Mouse (Mus musculus): ENCODE measurements around the gene Astn1. TPM values are rescaled to one million over a fixed set of nuclear protein-coding genes. Genes with fewer than 3 reads are reported as not detected.

Gene Astn1
- total and polyA plus RNA-seq, 3 experiments = 0.64 to 1.0 (median 0.91) TPM

- intact Hi-C loops (cut with DNase I) = no loop called here
- 80% methylated on average over 3 of the region's 3 CpGs for WGBS
These were observed 21.1 kb downstream of the Astn1 start for GRCm38 (mm10) chr1:158383210-158383609.

GRCm38 (mm10) chr1:158385311-158385710 is 23.2 kb downstream of the Astn1 start:
- intact Hi-C loops (cut with DNase I) = no loop called here
- Histone ChIP-seq H3K36me3 (ENCODE audit: control insufficient read depth, insufficient read depth, low read length) (no peaks in the 10 kb centered on the region), H3K9ac (ENCODE audit: low read depth, low read length) (no peak overlapping the region), H3K4me1 (ENCODE audit: control insufficient read depth, insufficient read depth, low read length) (no peaks in the 10 kb centered on the region), H3K4me3 (no peak overlapping the region), H3K27me3 (ENCODE audit: control insufficient read depth, insufficient read depth, low read length) (no peaks in the 10 kb centered on the region), H3K79me2 (replicated peaks; ENCODE audit: control insufficient read depth, insufficient read depth, low read length) (no peaks in the 10 kb centered on the region), H3K27ac (no peak overlapping the region)
- no peak for DNase-seq
- no peak for TF ChIP-seq CTCF (IDR thresholded peaks at IDR 0.05)
- TF ChIP-seq POLR2A (IDR thresholded peaks at IDR 0.05; ENCODE audit: insufficient read depth, low read depth, low read length) = no peak
- TF ChIP-seq EP300 (IDR thresholded peaks at IDR 0.05; ENCODE audit: insufficient read depth, low read depth, low read length) = no peak
- WGBS = 90% methylated on average over 2 of the region's 2 CpGs

More at GRCm38 (mm10) chr1:158383210-158383609, 21.1 kb downstream of the Astn1 start:
- TF ChIP-seq CTCF (IDR thresholded peaks at IDR 0.05) = no peak
- no peak for TF ChIP-seq EP300 (IDR thresholded peaks at IDR 0.05; ENCODE audit: insufficient read depth, low read depth, low read length)
- no peak for TF ChIP-seq POLR2A (IDR thresholded peaks at IDR 0.05; ENCODE audit: insufficient read depth, low read depth, low read length)
- no peaks in the 10 kb centered on the region for H3K27me3 ChIP-seq (ENCODE audit: control insufficient read depth, insufficient read depth, low read length)
- H3K27ac ChIP-seq = no peak overlapping the region
- no peak overlapping the region for H3K4me3 ChIP-seq
- H3K36me3 ChIP-seq (ENCODE audit: control insufficient read depth, insufficient read depth, low read length) = no peaks in the 10 kb centered on the region
- H3K4me1 ChIP-seq (ENCODE audit: control insufficient read depth, insufficient read depth, low read length) = no peaks in the 10 kb centered on the region
- DNase-seq = no peak
- no peak overlapping the region for H3K9ac ChIP-seq (ENCODE audit: low read depth, low read length)
- no peaks in the 10 kb centered on the region for H3K79me2 ChIP-seq (replicated peaks; ENCODE audit: control insufficient read depth, insufficient read depth, low read length)

GRCm38 (mm10) chr1:158386781-158387180 is 24.7 kb downstream of the Astn1 start:
- WGBS = 23% methylated on average over 3 of the region's 3 CpGs
- DNase-seq = no peak
- H3K4me3 ChIP-seq = no peak overlapping the region
- no peaks in the 10 kb centered on the region for H3K4me1 ChIP-seq (ENCODE audit: control insufficient read depth, insufficient read depth, low read length)
- no peak for TF ChIP-seq EP300 (IDR thresholded peaks at IDR 0.05; ENCODE audit: insufficient read depth, low read depth, low read length)
- TF ChIP-seq CTCF (IDR thresholded peaks at IDR 0.05) = no peak
- no peak for TF ChIP-seq POLR2A (IDR thresholded peaks at IDR 0.05; ENCODE audit: insufficient read depth, low read depth, low read length)
- H3K36me3 ChIP-seq (ENCODE audit: control insufficient read depth, insufficient read depth, low read length) = no peaks in the 10 kb centered on the region
- H3K27me3 ChIP-seq (ENCODE audit: control insufficient read depth, insufficient read depth, low read length) = no peaks in the 10 kb centered on the region
- no peak overlapping the region for H3K27ac ChIP-seq
- H3K79me2 ChIP-seq (replicated peaks; ENCODE audit: control insufficient read depth, insufficient read depth, low read length) = no peaks in the 10 kb centered on the region
- intact Hi-C loops (cut with DNase I) = no loop called here
- H3K9ac ChIP-seq (ENCODE audit: low read depth, low read length) = no peak overlapping the region

GRCm38 (mm10) chr1:158388995-158389394 is 26.9 kb downstream of the Astn1 start:
- no peaks in the 10 kb centered on the region for H3K4me1 ChIP-seq (ENCODE audit: control insufficient read depth, insufficient read depth, low read length)
- 81% methylated on average over 4 of the region's 4 CpGs for WGBS
- TF ChIP-seq POLR2A (IDR thresholded peaks at IDR 0.05; ENCODE audit: insufficient read depth, low read depth, low read length) (no peak), EP300 (IDR thresholded peaks at IDR 0.05; ENCODE audit: insufficient read depth, low read depth, low read length) (no peak), CTCF (IDR thresholded peaks at IDR 0.05) (no peak)
- H3K27me3 ChIP-seq (ENCODE audit: control insufficient read depth, insufficient read depth, low read length) = no peaks in the 10 kb centered on the region
- no peak overlapping the region for H3K9ac ChIP-seq (ENCODE audit: low read depth, low read length)
- H3K36me3 ChIP-seq (ENCODE audit: control insufficient read depth, insufficient read depth, low read length) = no peaks in the 10 kb centered on the region
- no peak overlapping the region for H3K4me3 ChIP-seq
- intact Hi-C loops (cut with DNase I) = no loop called here
- no peak overlapping the region for H3K27ac ChIP-seq
- H3K79me2 ChIP-seq (replicated peaks; ENCODE audit: control insufficient read depth, insufficient read depth, low read length) = no peaks in the 10 kb centered on the region
- no peak for DNase-seq

GRCm38 (mm10) chr1:158390693-158391092 is 28.6 kb downstream of the Astn1 start:
- intact Hi-C loops (cut with DNase I) = no loop called here
- WGBS = 64% methylated on average over 4 of the region's 4 CpGs
- H3K4me3 ChIP-seq = no peak overlapping the region
- TF ChIP-seq POLR2A (IDR thresholded peaks at IDR 0.05; ENCODE audit: insufficient read depth, low read depth, low read length) = no peak
- TF ChIP-seq EP300 (IDR thresholded peaks at IDR 0.05; ENCODE audit: insufficient read depth, low read depth, low read length) = no peak
- TF ChIP-seq CTCF (IDR thresholded peaks at IDR 0.05) = no peak
- H3K27ac ChIP-seq = no peak overlapping the region
- no peaks in the 10 kb centered on the region for H3K36me3 ChIP-seq (ENCODE audit: control insufficient read depth, insufficient read depth, low read length)
- no peaks in the 10 kb centered on the region for H3K27me3 ChIP-seq (ENCODE audit: control insufficient read depth, insufficient read depth, low read length)
- no peak for DNase-seq
- H3K9ac ChIP-seq (ENCODE audit: low read depth, low read length) = no peak overlapping the region
- no peaks in the 10 kb centered on the region for H3K79me2 ChIP-seq (replicated peaks; ENCODE audit: control insufficient read depth, insufficient read depth, low read length)
- H3K4me1 ChIP-seq (ENCODE audit: control insufficient read depth, insufficient read depth, low read length) = no peaks in the 10 kb centered on the region

- Histone ChIP-seq H3K4me3 (no peak overlapping the region), H3K9ac (ENCODE audit: low read depth, low read length) (no peak overlapping the region), H3K4me1 (ENCODE audit: control insufficient read depth, insufficient read depth, low read length) (no peaks in the 10 kb centered on the region), H3K27ac (no peak overlapping the region), H3K36me3 (ENCODE audit: control insufficient read depth, insufficient read depth, low read length) (no peaks in the 10 kb centered on the region), H3K27me3 (ENCODE audit: control insufficient read depth, insufficient read depth, low read length) (no peaks in the 10 kb centered on the region), H3K79me2 (replicated peaks; ENCODE audit: control insufficient read depth, insufficient read depth, low read length) (no peaks in the 10 kb centered on the region)
- TF ChIP-seq EP300 (IDR thresholded peaks at IDR 0.05; ENCODE audit: insufficient read depth, low read depth, low read length) (no peak), POLR2A (IDR thresholded peaks at IDR 0.05; ENCODE audit: insufficient read depth, low read depth, low read length) (no peak), CTCF (IDR thresholded peaks at IDR 0.05) (no peak)
- DNase-seq = no peak
- intact Hi-C loops (cut with DNase I) = no loop called here
- WGBS = 79% methylated on average over 2 of the region's 2 CpGs
These were observed 35.0 kb downstream of the Astn1 start for GRCm38 (mm10) chr1:158397058-158397457.

Data from heart, adult 2 months (tissue).